Mouse (Mus musculus): ENCODE data around the gene Anapc5.

GRCm38 (mm10) chr5:122824450-122824849 is 3.3 kb upstream of the Anapc5 start:
- TF ChIP-seq CTCF (IDR thresholded peaks at IDR 0.05) (no peak), EP300 (IDR thresholded peaks at IDR 0.05) (no peak)

Measured in lung, postnatal 0 days (tissue).